Mouse (Mus musculus) thymus, postnatal 36 days (tissue): ENCODE results near the gene Asxl1.

Experiments
- DNase-seq, 2 experiments: peaks; one replicate each; pipeline ENCODE4 v3.0.0; 2022; ENCODE audit warnings: mixed read lengths in 2 of 2

The Asxl1 gene

GRCm38 (mm10) chr2:153345454-153346220 is at the start of gene Asxl1:
Gene Asxl1 (plus strand): TSS chr2:153345829.
- peak; percentile 93 to 97 for DNase-seq

- no peak for DNase-seq
These were observed 47.9 kb upstream of the Asxl1 start for GRCm38 (mm10) chr2:153297771-153298170.

GRCm38 (mm10) chr2:153298460-153298859 is 47.2 kb upstream of the Asxl1 start:
- DNase-seq, result no peak

- no peak for DNase-seq
These were observed 46.8 kb upstream of the Asxl1 start for GRCm38 (mm10) chr2:153298863-153299262.

GRCm38 (mm10) chr2:153301123-153301522 is 44.5 kb upstream of the Asxl1 start:
- DNase-seq, result no peak

- no peak for DNase-seq
These were observed 40.4 kb upstream of the Asxl1 start for GRCm38 (mm10) chr2:153305240-153305639.

GRCm38 (mm10) chr2:153308586-153308985 is 37.0 kb upstream of the Asxl1 start:
- DNase-seq, result no peak

- no peak for DNase-seq
These were observed 36.5 kb upstream of the Asxl1 start for GRCm38 (mm10) chr2:153309106-153309505.

- DNase-seq, result no peak
These were observed 35.4 kb upstream of the Asxl1 start for GRCm38 (mm10) chr2:153310228-153310627.

GRCm38 (mm10) chr2:153312884-153313283 is 32.7 kb upstream of the Asxl1 start:
- DNase-seq, result no peak

GRCm38 (mm10) chr2:153318408-153318807 is 27.2 kb upstream of the Asxl1 start:
- DNase-seq, result no peak

- no peak for DNase-seq
These were observed 26.5 kb upstream of the Asxl1 start for GRCm38 (mm10) chr2:153319036-153319643.

GRCm38 (mm10) chr2:153325706-153326376 is 19.8 kb upstream of the Asxl1 start:
- DNase-seq, result peak; percentile 43 to 64

GRCm38 (mm10) chr2:153332271-153332670 is 13.4 kb upstream of the Asxl1 start:
- no peak for DNase-seq

GRCm38 (mm10) chr2:153332981-153333380 is 12.6 kb upstream of the Asxl1 start:
- DNase-seq, result peak; percentile 37 to 57

GRCm38 (mm10) chr2:153333822-153334232 is 11.8 kb upstream of the Asxl1 start:
- peak; percentile 41 to 67 for DNase-seq

- DNase-seq, result no peak
These were observed 11.3 kb upstream of the Asxl1 start for GRCm38 (mm10) chr2:153334281-153334680.

GRCm38 (mm10) chr2:153336117-153336516 is 9.5 kb upstream of the Asxl1 start:
- peak; percentile 59 to 73 for DNase-seq

GRCm38 (mm10) chr2:153338361-153339350 is 7.0 kb upstream of the Asxl1 start:
- DNase-seq, result no peak

GRCm38 (mm10) chr2:153342166-153342565 is 3.5 kb upstream of the Asxl1 start:
- no peak for DNase-seq

- no peak for DNase-seq
These were observed 3.0 kb upstream of the Asxl1 start for GRCm38 (mm10) chr2:153342602-153343001.

- DNase-seq, result no peak
These were observed 2.4 kb upstream of the Asxl1 start for GRCm38 (mm10) chr2:153343191-153343590.

GRCm38 (mm10) chr2:153345071-153345453 is 567 bp upstream of the Asxl1 start:
- no peak for DNase-seq
